In the genomic region with DNA sequence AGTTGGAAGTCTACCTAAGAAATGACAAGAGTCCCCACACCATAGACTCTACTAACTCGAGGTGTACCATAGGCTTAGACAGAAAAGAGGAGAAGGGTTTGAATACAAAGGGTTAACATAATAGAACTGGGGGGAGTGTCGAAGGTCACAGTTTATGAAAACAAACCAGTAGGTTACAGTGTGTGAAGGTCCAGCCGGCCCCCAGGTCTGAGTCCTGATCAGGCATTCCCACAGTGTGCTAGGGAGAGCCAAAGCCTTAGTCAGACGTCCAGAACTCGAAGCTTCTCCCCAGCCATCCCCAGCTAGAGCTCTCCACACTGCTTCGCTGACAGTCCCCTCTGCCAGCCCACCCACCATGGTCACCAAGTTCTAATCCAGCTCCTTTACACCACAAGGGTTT, we compare ENCODE assay signal across 31 mouse cellular contexts. TPM values are rescaled to one million over a fixed set of nuclear protein-coding genes. Genes with fewer than 3 reads are reported as not detected.
DNase-seq lines count a peak whose midpoint lies in the region; ATAC-seq and TF ChIP-seq lines count a peak whose summit lies in the region.
"Had no signal": no experiment of that assay in that cellular context is flagged by ENCODE, and none has a peak within 500 bp of the region (broad histone marks: within the 10 kb centered on the region; RNA-seq: fewer than 3 reads in every experiment).

No protein-coding gene starts in this region.

- no peaks in the 10 kb centered on the region for H3K9me3 ChIP-seq in hindbrain, embryonic 10.5 days
- no peaks in the 10 kb centered on the region for H3K9me3 ChIP-seq in hindbrain, embryonic 14.5 days (ENCODE audit: control insufficient read depth, low read length)
- H3K9me3 ChIP-seq in midbrain, embryonic 10.5 days (replicated peaks), result no peaks in the 10 kb centered on the region
- no peaks in the 10 kb centered on the region for H3K9me3 ChIP-seq in midbrain, postnatal 0 days (ENCODE audit: low read length)
- no peaks in the 10 kb centered on the region for H3K9me3 ChIP-seq in liver, embryonic 13.5 days (replicated peaks)
- H3K9me3 ChIP-seq: embryonic facial prominence, embryonic 12.5 days; heart, embryonic 13.5 days; limb, embryonic 15.5 days; lung, embryonic 15.5 days; midbrain, embryonic 12.5 days had no signal

- no peak for TF ChIP-seq CTCF in midbrain, postnatal 0 days (IDR thresholded peaks at IDR 0.05)

- H3K4me1 ChIP-seq in hindbrain, embryonic 10.5 days (replicated peaks), result peaks cover 59% of the 10 kb centered on the region
- H3K4me1 ChIP-seq in hindbrain, embryonic 14.5 days (replicated peaks; ENCODE audit: control insufficient read depth, insufficient read depth, low read length), result peaks cover 16% of the 10 kb centered on the region
- H3K4me1 ChIP-seq in midbrain, embryonic 10.5 days, result peaks cover 70% of the 10 kb centered on the region
- no peaks in the 10 kb centered on the region for H3K4me1 ChIP-seq in midbrain, postnatal 0 days (ENCODE audit: insufficient read depth, low read length)
- peaks cover 10% of the 10 kb centered on the region for H3K4me1 ChIP-seq in liver, embryonic 13.5 days (replicated peaks)
- H3K4me1 ChIP-seq: lung, embryonic 15.5 days had no signal

- H3K27me3 ChIP-seq in hindbrain, embryonic 10.5 days (ENCODE audit: insufficient read depth, poor library complexity, severe bottlenecking), result no peaks in the 10 kb centered on the region
- no peaks in the 10 kb centered on the region for H3K27me3 ChIP-seq in hindbrain, embryonic 14.5 days (ENCODE audit: control insufficient read depth, insufficient read depth, low read length)
- H3K27me3 ChIP-seq in midbrain, embryonic 10.5 days (ENCODE audit: low read depth, poor library complexity, severe bottlenecking), result no peaks in the 10 kb centered on the region
- H3K27me3 ChIP-seq in midbrain, postnatal 0 days (ENCODE audit: insufficient read depth, low read length), result no peaks in the 10 kb centered on the region
- H3K27me3 ChIP-seq in liver, embryonic 13.5 days, result no peaks in the 10 kb centered on the region
- H3K27me3 ChIP-seq: embryonic facial prominence, embryonic 12.5 days; limb, embryonic 15.5 days; lung, embryonic 15.5 days; midbrain, embryonic 12.5 days had no signal

- 44% methylated on average over 6 of the region's 6 CpGs for WGBS in hindbrain, embryonic 10.5 days
- WGBS in hindbrain, embryonic 14.5 days, result 51% methylated on average over 6 of the region's 6 CpGs
- 50% methylated on average over 6 of the region's 6 CpGs for WGBS in midbrain, embryonic 10.5 days
- 55% methylated on average over 6 of the region's 6 CpGs for WGBS in midbrain, postnatal 0 days
- 35% methylated on average over 6 of the region's 6 CpGs for WGBS in liver, embryonic 13.5 days (ENCODE audit: insufficient replicate concordance)

- H3K4me3 ChIP-seq in hindbrain, embryonic 10.5 days, result no peak overlapping the region
- H3K4me3 ChIP-seq in hindbrain, embryonic 14.5 days (replicated peaks; ENCODE audit: low read length), result no peak overlapping the region
- no peak overlapping the region for H3K4me3 ChIP-seq in midbrain, embryonic 10.5 days
- no peak overlapping the region for H3K4me3 ChIP-seq in midbrain, postnatal 0 days (ENCODE audit: low read depth, low read length)
- H3K4me3 ChIP-seq in liver, embryonic 13.5 days (replicated peaks), result no peak overlapping the region
- H3K4me3 ChIP-seq: embryonic facial prominence, embryonic 12.5 days; gastrocnemius, adult 2 months; heart, adult 2 months; heart, embryonic 13.5 days; layer of hippocampus, adult 2 months; limb, embryonic 15.5 days; lung, embryonic 15.5 days; midbrain, embryonic 12.5 days had no signal

- H3K27ac ChIP-seq in hindbrain, embryonic 10.5 days, result peak overlapping the region; percentile 72
- H3K27ac ChIP-seq in hindbrain, embryonic 14.5 days, result no peak overlapping the region
- peak overlapping the region; percentile 71 for H3K27ac ChIP-seq in midbrain, embryonic 10.5 days (replicated peaks)
- no peak overlapping the region for H3K27ac ChIP-seq in midbrain, postnatal 0 days (ENCODE audit: low read depth, low read length)
- H3K27ac ChIP-seq in liver, embryonic 13.5 days, result 0 out of 2 replicates have a peak overlapping the region, but pooled peaks have one; percentile 14
- H3K27ac ChIP-seq: embryonic facial prominence, embryonic 12.5 days; gastrocnemius, adult 2 months; heart, adult 2 months; heart, embryonic 13.5 days; layer of hippocampus, adult 2 months; limb, embryonic 15.5 days; lung, embryonic 15.5 days; midbrain, embryonic 12.5 days had no signal

- H3K4me2 ChIP-seq in hindbrain, embryonic 14.5 days (replicated peaks), result no peak overlapping the region
- H3K4me2 ChIP-seq in midbrain, postnatal 0 days (ENCODE audit: low read depth, low read length, poor library complexity, severe bottlenecking), result no peak overlapping the region
- H3K4me2 ChIP-seq in liver, embryonic 13.5 days, result no peak overlapping the region
- H3K4me2 ChIP-seq: embryonic facial prominence, embryonic 12.5 days; heart, embryonic 13.5 days; limb, embryonic 15.5 days; lung, embryonic 15.5 days; midbrain, embryonic 12.5 days had no signal

- no peaks in the 10 kb centered on the region for H3K36me3 ChIP-seq in hindbrain, embryonic 10.5 days
- H3K36me3 ChIP-seq in hindbrain, embryonic 14.5 days (replicated peaks; ENCODE audit: control insufficient read depth, insufficient read depth), result no peaks in the 10 kb centered on the region
- H3K36me3 ChIP-seq in midbrain, embryonic 10.5 days, result no peaks in the 10 kb centered on the region
- no peaks in the 10 kb centered on the region for H3K36me3 ChIP-seq in midbrain, postnatal 0 days (ENCODE audit: insufficient read depth, low read length)
- no peaks in the 10 kb centered on the region for H3K36me3 ChIP-seq in liver, embryonic 13.5 days
- H3K36me3 ChIP-seq: embryonic facial prominence, embryonic 12.5 days; heart, embryonic 13.5 days; limb, embryonic 15.5 days; lung, embryonic 15.5 days; midbrain, embryonic 12.5 days had no signal

- H3K9ac ChIP-seq in hindbrain, embryonic 14.5 days, result no peak overlapping the region
- H3K9ac ChIP-seq in midbrain, postnatal 0 days (replicated peaks; ENCODE audit: low read length, poor library complexity, severe bottlenecking), result no peak overlapping the region
- H3K9ac ChIP-seq in liver, embryonic 13.5 days, result no peak overlapping the region
- H3K9ac ChIP-seq: embryonic facial prominence, embryonic 12.5 days; heart, embryonic 13.5 days; limb, embryonic 15.5 days; lung, embryonic 15.5 days; midbrain, embryonic 12.5 days had no signal

- no peak for ATAC-seq in hindbrain, embryonic 14.5 days (ENCODE audit: low FRiP score)
- no peak for ATAC-seq in midbrain, postnatal 0 days (ENCODE audit: low FRiP score)
- peak; percentile 54 for ATAC-seq in liver, embryonic 13.5 days (ENCODE audit: low read depth)
- ATAC-seq: forebrain, embryonic 16.5 days; intestine, embryonic 16.5 days had no signal

- DNase-seq in hindbrain, embryonic 10.5 days (ENCODE audit: low spot score), result no peak
- DNase-seq in hindbrain, embryonic 14.5 days (ENCODE audit: low spot score), result no peak
- no peak for DNase-seq in midbrain, embryonic 10.5 days (ENCODE audit: low spot score)
- no peak for DNase-seq in midbrain, postnatal 0 days (ENCODE audit: low spot score)
- DNase-seq in liver, embryonic 13.5 days, result no peak
- no peak for DNase-seq in left cerebral cortex, adult 11 months (ENCODE audit: low spot score)
- DNase-seq in lung, postnatal 10 days, result no peak
- DNase-seq: adrenal gland, postnatal 25 days; B cell, adult 2 months; cerebellum, adult 11-12 months; cerebellum, adult 9-11 months; gastrocnemius, adult 2 months; gastrocnemius, postnatal 36 days; heart, adult 2 months; heart, postnatal 10 days; kidney, adult 8-10 months; kidney, postnatal 25 days; left cerebral cortex, postnatal 4 days; lung, postnatal 36 days; retina, postnatal 1 day; right cerebral cortex, postnatal 14 days; thymus, postnatal 14 days had no signal

RNA-seq across cellular contexts. Expression of gene Cux2, which starts 58.0 kb away (rescaled TPM):
- 4.5 and 12.0 TPM in 2 replicates for polyA plus RNA-seq in hindbrain, embryonic 10.5 days (2016; fragmentation: Nextera tagmentation; extraction: Ambion mirVana)
- polyA plus RNA-seq in hindbrain, embryonic 14.5 days (2014; fragmentation: Nextera tagmentation; extraction: Ambion mirVana), result 25.5 and 28.1 TPM in 2 replicates
- 6.4 and 10.2 TPM in 2 replicates for polyA plus RNA-seq in midbrain, embryonic 10.5 days (2016; fragmentation: Nextera tagmentation; extraction: Ambion mirVana)
- 40.1 and 40.2 TPM in 2 replicates for total RNA-seq in midbrain, postnatal 0 days (2014; rRNA removed)
- polyA plus RNA-seq in midbrain, postnatal 0 days (2015; fragmentation: Nextera tagmentation; extraction: Ambion mirVana), result 15.4 and 17.4 TPM in 2 replicates
- polyA plus RNA-seq in liver, embryonic 13.5 days (2015; fragmentation: Nextera tagmentation; extraction: Ambion mirVana), result 0.59 and 0.88 TPM in 2 replicates
- total RNA-seq: hematopoietic stem cell, adult 5-6 weeks had no signal

Comparison
In these comparisons a context has a peak if more than half of its experiments do, and no peak if none do; other contexts are left out.
1. H3K27ac ChIP-seq: peak in hindbrain, embryonic 10.5 days (single experiment), midbrain, embryonic 10.5 days (single experiment) and liver, embryonic 13.5 days (single experiment); none in hindbrain, embryonic 14.5 days (single experiment) and midbrain, postnatal 0 days (single experiment).